Mouse (Mus musculus) limb, embryonic 14.5 days (tissue): ENCODE measurements around the gene Dpy19l3. TPM values are rescaled to one million over a fixed set of nuclear protein-coding genes. Genes with fewer than 3 reads are reported as not detected.

Experiments
- ATAC-seq: fragments of 200-750 bp; cut with Nextera tagmentation; 2 replicates; pipeline ENCODE4 v1.8.0; 2017; ENCODE audit warnings: low read depth, moderate number of reproducible peaks, moderate TSS enrichment; ENCODE audit not compliant: low FRiP score
- DNase-seq: peaks from one replicate; pipeline ENCODE4 v3.0.0-alpha.2; 2015; ENCODE audit warnings: low spot score
- H3K27ac ChIP-seq: fragments of 300-500 bp; sonication (generic); replicated peaks from 2 replicates; pipeline ENCODE4 v1.5.1; 2014; ENCODE audit warnings: low read depth, mild to moderate bottlenecking, low read length, moderate library complexity, mixed read lengths
- H3K27me3 ChIP-seq: fragments of 300-500 bp; sonication (generic); 2 replicates; pipeline ENCODE4 v1.6.1; 2014; ENCODE audit warnings: low read length, mixed read lengths; ENCODE audit not compliant: control insufficient read depth, insufficient read depth
- H3K36me3 ChIP-seq: fragments of 300-500 bp; sonication (generic); 2 replicates; pipeline ENCODE4 v1.6.1; 2014; ENCODE audit warnings: mild to moderate bottlenecking, low read length, moderate library complexity, mixed read lengths; ENCODE audit not compliant: control insufficient read depth, insufficient read depth
- H3K4me1 ChIP-seq: fragments of 300-500 bp; sonication (generic); 2 replicates; pipeline ENCODE4 v1.6.1; 2014; ENCODE audit warnings: antibody characterized with exemption, low read length, mixed read lengths; ENCODE audit not compliant: control insufficient read depth, insufficient read depth
- H3K4me2 ChIP-seq: fragments of 300-500 bp; sonication (generic); replicated peaks from 2 replicates; pipeline ENCODE4 v1.6.1; 2014; ENCODE audit warnings: low read depth, mild to moderate bottlenecking, low read length, moderate library complexity; ENCODE audit not compliant: severe bottlenecking
- H3K4me3 ChIP-seq: fragments of 300-500 bp; sonication (generic); replicated peaks from 2 replicates; pipeline ENCODE4 v1.5.1; 2014; ENCODE audit warnings: low read length
- H3K9ac ChIP-seq: fragments of 300-500 bp; sonication (generic); 2 replicates; pipeline ENCODE4 v1.6.1; 2014; ENCODE audit warnings: mild to moderate bottlenecking, low read depth, low read length, moderate library complexity; ENCODE audit not compliant: severe bottlenecking
- H3K9me3 ChIP-seq: fragments of 300-500 bp; sonication (generic); 2 replicates; pipeline ENCODE4 v1.6.1; 2016; ENCODE audit warnings: low read length; ENCODE audit not compliant: control insufficient read depth
- POLR2A ChIP-seq: fragments of 200-500 bp; IDR thresholded peaks from 2 replicates; pipeline ENCODE4 v1.8.0; 2012; ENCODE audit warnings: inconsistent platforms, mild to moderate bottlenecking, moderate library complexity, borderline replicate concordance; ENCODE audit not compliant: insufficient read depth, insufficient read length; ENCODE audit errors: extremely low read depth
- WGBS: fragments of 180-500 bp; shearing (Covaris S2); extraction: QIAGEN DNeasy Blood & Tissue Kit; methylation state at CpG from one replicate; pipeline ENCODE4 v1.1.7; 2014; 5-methylcytosine and 5-hydroxymethylcytosine counted together
- polyA plus RNA-seq, 2 experiments: library from polyadenylated mRNA; depleted of rRNA in 1 of 2; stranded (reverse) in 1 of 2; unstranded in 1 of 2; fragments of >200 nt; fragmentation: Nextera tagmentation in 1 of 2; extraction: Ambion mirVana in 1 of 2; gene quantifications; 2 replicates each; pipeline versions ENCODE4 v1.2.1 to v1.2.3; 2012 to 2014

Dpy19l3 gene
- polyA plus RNA-seq, 2 experiments, result 15.9 to 34.7 TPM

DNA sequence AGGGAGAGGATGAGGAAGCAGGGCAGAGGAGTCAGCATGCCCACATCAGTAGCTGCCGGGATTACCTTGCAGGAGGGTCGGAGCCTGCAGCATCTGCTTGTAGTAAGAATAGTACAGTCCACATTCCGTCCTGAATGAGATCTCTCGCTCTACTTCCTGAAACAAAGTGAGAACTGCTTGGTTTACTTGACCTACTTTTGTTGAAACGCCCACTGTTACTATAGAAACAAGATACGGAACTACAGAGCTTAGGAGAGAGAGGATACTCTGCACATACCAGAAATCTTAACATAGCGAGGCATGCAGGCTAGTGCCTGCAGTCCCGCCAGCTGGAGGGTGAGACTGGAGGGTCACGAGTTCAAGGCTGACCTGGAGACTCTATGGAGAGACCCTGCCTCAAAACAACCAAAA lies 24.6 kb downstream of the Dpy19l3 start:
- TF ChIP-seq POLR2A, result no peak
- Histone ChIP-seq H3K4me3 (no peak overlapping the region), H3K4me2 (no peak overlapping the region), H3K36me3 (peaks cover 23% of the 10 kb centered on the region), H3K9ac (no peak overlapping the region), H3K9me3 (0 out of 2 replicates have a peak, but pooled peaks cover 5% of the 10 kb centered on the region), H3K27me3 (no peaks in the 10 kb centered on the region), H3K4me1 (0 out of 2 replicates have a peak, but pooled peaks cover 4% of the 10 kb centered on the region), H3K27ac (no peak overlapping the region)
- 90% methylated on average over 9 of the region's 9 CpGs for WGBS
- DNase-seq, result no peak
- no peak for ATAC-seq

DNA sequence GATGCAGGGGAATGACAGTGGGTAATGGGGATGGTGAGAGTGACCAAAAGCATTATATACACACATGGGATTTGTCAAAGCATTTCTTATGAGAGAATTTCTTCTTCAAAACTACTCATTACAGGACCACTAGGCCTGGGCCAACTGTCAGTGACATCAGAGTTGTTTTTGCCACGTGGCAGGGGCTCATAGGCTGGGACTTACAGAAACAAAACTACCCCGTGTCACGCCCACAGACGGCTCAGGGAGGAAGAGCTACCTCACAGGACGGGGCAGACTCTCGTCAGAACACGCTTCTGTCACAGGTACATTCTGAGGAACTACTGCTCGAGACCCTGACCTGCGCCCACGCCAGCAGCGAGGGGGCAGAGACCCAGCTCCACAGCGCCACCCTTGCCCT lies 25.9 kb downstream of the Dpy19l3 start:
- TF ChIP-seq POLR2A, result no peak
- peaks cover 32% of the 10 kb centered on the region for H3K36me3 ChIP-seq
- ATAC-seq (no peak), DNase-seq (no peak)
- no peak overlapping the region for H3K4me3 ChIP-seq
- WGBS, result 94% methylated on average over 12 of the region's 12 CpGs
- no peak overlapping the region for H3K27ac ChIP-seq
- H3K4me2 ChIP-seq, result no peak overlapping the region
- H3K4me1 ChIP-seq, result no peaks in the 10 kb centered on the region
- H3K27me3 ChIP-seq, result no peaks in the 10 kb centered on the region
- H3K9ac ChIP-seq, result no peak overlapping the region
- 0 out of 2 replicates have a peak, but pooled peaks cover 5% of the 10 kb centered on the region for H3K9me3 ChIP-seq

DNA sequence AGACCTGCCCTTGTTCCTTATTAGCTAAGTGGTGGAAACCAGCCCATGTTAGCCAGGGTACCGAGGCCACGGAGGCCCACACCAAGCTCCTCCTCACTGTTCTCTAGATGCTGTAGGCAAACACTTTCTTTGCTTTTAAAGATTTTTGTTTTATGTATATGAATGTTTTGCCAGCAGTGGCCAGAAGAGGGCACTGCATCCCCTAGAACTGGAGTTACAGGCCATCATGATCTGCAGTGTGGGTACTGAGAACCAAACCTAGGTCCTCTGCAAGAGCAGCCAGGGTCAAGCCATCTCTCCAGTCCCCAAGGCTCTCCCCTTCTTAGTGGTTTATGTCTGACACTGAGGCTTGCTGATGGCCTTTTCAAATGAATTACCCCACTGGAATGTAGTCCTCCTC lies 31.2 kb downstream of the Dpy19l3 start:
- DNase-seq (no peak), ATAC-seq (no peak)
- H3K27ac ChIP-seq, result no peak overlapping the region
- H3K36me3 ChIP-seq, result peaks cover 55% of the 10 kb centered on the region
- H3K9me3 ChIP-seq, result peaks cover under 1% of the 10 kb centered on the region; the same call in 1 of the 2 replicates
- no peak overlapping the region for H3K4me2 ChIP-seq
- no peaks in the 10 kb centered on the region for H3K27me3 ChIP-seq
- no peak for TF ChIP-seq POLR2A
- H3K4me1 ChIP-seq, result no peaks in the 10 kb centered on the region
- H3K9ac ChIP-seq, result no peak overlapping the region
- WGBS, result 82% methylated on average over 2 of the region's 2 CpGs
- H3K4me3 ChIP-seq, result no peak overlapping the region

DNA sequence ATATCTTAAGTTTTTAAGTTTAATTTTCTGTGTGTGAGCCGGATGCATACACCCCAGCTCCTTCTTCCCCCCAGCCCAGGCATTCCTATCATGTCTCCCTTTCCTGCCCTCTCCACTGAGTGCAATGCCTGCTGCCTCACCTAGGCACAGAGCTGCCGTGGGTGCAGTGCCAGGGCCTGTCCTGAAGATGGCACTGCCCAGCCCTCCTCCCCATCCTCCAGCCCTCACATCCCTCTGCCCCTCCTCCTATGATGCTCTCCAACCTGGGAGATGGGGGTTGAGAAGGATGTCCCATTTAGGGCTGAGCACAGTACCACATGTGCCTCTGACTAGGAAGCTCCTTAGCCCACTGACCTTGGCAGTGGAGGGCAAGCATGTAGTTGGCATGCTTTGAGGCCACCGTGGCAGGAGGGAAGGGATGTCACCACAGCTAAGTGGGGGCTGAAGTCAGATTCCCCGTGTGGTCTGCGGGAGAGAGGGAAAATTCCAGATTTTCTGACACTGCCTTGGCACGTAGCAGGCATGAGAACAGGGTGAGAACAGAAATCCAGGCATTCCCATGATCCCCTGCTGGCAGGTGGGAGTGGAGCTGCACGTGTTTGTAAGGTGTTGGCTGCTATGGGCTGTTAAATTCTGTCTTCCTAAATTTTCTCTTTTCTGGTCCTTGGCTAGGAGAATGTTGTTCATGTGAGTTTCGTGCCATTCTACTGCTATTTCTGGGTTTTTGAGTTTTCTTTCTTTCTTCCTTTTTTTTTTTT lies 35.7 kb downstream of the Dpy19l3 start:
- H3K4me3 ChIP-seq, result no peak overlapping the region
- no peaks in the 10 kb centered on the region for H3K4me1 ChIP-seq
- WGBS, result 88% methylated on average over 8 of the region's 8 CpGs
- no peak overlapping the region for H3K27ac ChIP-seq
- ATAC-seq (no peak), DNase-seq (no peak)
- no peak overlapping the region for H3K4me2 ChIP-seq
- no peak for TF ChIP-seq POLR2A
- H3K27me3 ChIP-seq, result no peaks in the 10 kb centered on the region
- H3K9me3 ChIP-seq, result no peaks in the 10 kb centered on the region; the same call in 1 of the 2 replicates
- H3K36me3 ChIP-seq, result peaks cover 61% of the 10 kb centered on the region
- no peak overlapping the region for H3K9ac ChIP-seq

DNA sequence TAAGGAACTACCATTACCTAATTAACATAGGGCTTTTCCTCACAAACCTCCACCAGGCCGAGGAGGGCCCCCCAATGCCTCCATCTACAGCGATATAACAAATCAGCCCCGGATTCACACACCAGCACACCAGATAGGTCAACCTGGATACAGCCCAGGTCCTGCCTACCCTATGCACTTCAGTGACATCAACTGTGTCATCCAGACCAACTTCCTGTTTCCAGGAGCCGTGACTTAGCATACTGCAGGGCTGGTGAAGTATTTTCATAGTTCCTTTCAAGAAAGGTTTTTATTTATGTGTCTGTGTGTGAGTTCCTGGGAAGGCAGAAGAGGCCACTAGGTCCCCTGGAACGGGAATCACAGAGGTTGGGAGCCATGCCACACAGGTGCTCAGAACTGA lies 43.9 kb downstream of the Dpy19l3 start:
- H3K4me1 ChIP-seq, result no peaks in the 10 kb centered on the region
- no peak overlapping the region for H3K27ac ChIP-seq
- no peak overlapping the region for H3K9ac ChIP-seq
- DNase-seq (no peak), ATAC-seq (no peak)
- H3K36me3 ChIP-seq, result peaks cover 51% of the 10 kb centered on the region
- H3K4me3 ChIP-seq, result no peak overlapping the region
- TF ChIP-seq POLR2A, result no peak
- H3K4me2 ChIP-seq, result no peak overlapping the region
- H3K27me3 ChIP-seq, result no peaks in the 10 kb centered on the region
- 85% methylated on average over 5 of the region's 5 CpGs for WGBS
- H3K9me3 ChIP-seq, result no peaks in the 10 kb centered on the region
